Mouse (Mus musculus) spleen, adult 2 months (tissue): ENCODE data around the gene Spa17. TPM values are rescaled to one million over a fixed set of nuclear protein-coding genes. Genes with fewer than 3 reads are reported as not detected.

ENCODE experiments used
- DNase-seq, 2 experiments: peaks; one replicate each; pipeline versions ENCODE4 v3.0.0 to v3.0.0-alpha.2; 2012 to 2021; ENCODE audit warnings: low spot score in 2 of 2, low read depth in 1 of 2
- H3K27ac ChIP-seq: fragments of 200-500 bp; 2 replicates; pipeline ENCODE4 v1.5.1; 2012; ENCODE audit warnings: low read length, inconsistent platforms; ENCODE audit not compliant: insufficient read depth
- H3K27me3 ChIP-seq: fragments of 200-500 bp; 2 replicates; pipeline ENCODE4 v1.6.1; 2012; ENCODE audit warnings: mild to moderate bottlenecking, moderate library complexity, low read length, inconsistent platforms; ENCODE audit not compliant: control insufficient read depth, insufficient read depth
- H3K36me3 ChIP-seq: fragments of 200-500 bp; 2 replicates; pipeline ENCODE4 v1.6.1; 2012; ENCODE audit warnings: mild to moderate bottlenecking, low read length, inconsistent platforms; ENCODE audit not compliant: control insufficient read depth, insufficient read depth
- H3K4me1 ChIP-seq: fragments of 200-500 bp; 2 replicates; pipeline ENCODE4 v1.6.1; 2011; ENCODE audit warnings: inconsistent platforms; ENCODE audit not compliant: control insufficient read depth, insufficient read depth, insufficient read length
- H3K4me3 ChIP-seq: fragments of 200-500 bp; 2 replicates; pipeline ENCODE4 v1.5.1; 2011; ENCODE audit warnings: mild to moderate bottlenecking, inconsistent platforms; ENCODE audit not compliant: insufficient read depth, insufficient read length; ENCODE audit errors: extremely low read depth
- CTCF ChIP-seq: fragments of 200-500 bp; IDR thresholded peaks from 2 replicates; pipeline ENCODE4 v1.5.1; 2011; ENCODE audit warnings: mild to moderate bottlenecking, inconsistent platforms; ENCODE audit not compliant: insufficient read depth, insufficient read length, insufficient replicate concordance; ENCODE audit errors: extremely low read depth
- POLR2A ChIP-seq: fragments of 200-500 bp; IDR thresholded peaks from 2 replicates; pipeline ENCODE4 v1.6.1; 2011; ENCODE audit warnings: low read depth, low read length, inconsistent platforms
- WGBS: fragments of 180-500 bp; shearing (Covaris S2); methylation state at CpG from one replicate; pipeline ENCODE4 v1.1.7; 2018; 5-methylcytosine and 5-hydroxymethylcytosine counted together
- polyA plus RNA-seq: library from polyadenylated mRNA; depleted of rRNA; stranded (reverse); fragments of >200 nt; gene quantifications from 2 replicates; pipeline ENCODE4 v1.2.3, GENCODE M21; 2012

Spa17 gene
- polyA plus RNA-seq, 1 experiment, result 0.21 TPM

DNA sequence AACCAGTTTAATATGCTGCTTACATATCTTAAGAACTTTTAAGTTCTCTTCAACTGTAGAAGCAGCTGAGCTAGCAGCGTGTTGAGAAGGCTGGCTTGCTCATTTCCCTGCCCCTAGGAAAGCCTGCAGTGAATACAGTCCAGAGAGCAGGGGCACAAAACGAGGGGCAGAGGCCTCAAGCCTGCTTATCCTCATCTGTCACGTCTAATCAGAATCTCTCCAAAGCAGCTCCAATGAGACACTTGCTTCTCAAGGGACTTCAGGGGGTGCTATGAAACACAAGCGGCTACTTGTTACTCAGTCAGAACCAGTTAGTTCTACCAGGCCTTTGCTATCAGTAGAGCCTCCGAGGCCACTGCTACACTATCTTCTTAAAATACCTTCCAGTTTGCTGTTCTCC lies 40.3 kb upstream of the Spa17 start:
- peaks cover 28% of the 10 kb centered on the region for H3K36me3 ChIP-seq
- H3K4me1 ChIP-seq, result peaks cover 3% of the 10 kb centered on the region; the same call in 1 of the 2 replicates
- 93% methylated on average over 5 of the region's 5 CpGs for WGBS
- no peak for DNase-seq
- H3K4me3 ChIP-seq, result no peak overlapping the region
- no peak for TF ChIP-seq POLR2A
- TF ChIP-seq CTCF, result no peak
- H3K27ac ChIP-seq, result no peak overlapping the region
- H3K27me3 ChIP-seq, result no peaks in the 10 kb centered on the region

DNA sequence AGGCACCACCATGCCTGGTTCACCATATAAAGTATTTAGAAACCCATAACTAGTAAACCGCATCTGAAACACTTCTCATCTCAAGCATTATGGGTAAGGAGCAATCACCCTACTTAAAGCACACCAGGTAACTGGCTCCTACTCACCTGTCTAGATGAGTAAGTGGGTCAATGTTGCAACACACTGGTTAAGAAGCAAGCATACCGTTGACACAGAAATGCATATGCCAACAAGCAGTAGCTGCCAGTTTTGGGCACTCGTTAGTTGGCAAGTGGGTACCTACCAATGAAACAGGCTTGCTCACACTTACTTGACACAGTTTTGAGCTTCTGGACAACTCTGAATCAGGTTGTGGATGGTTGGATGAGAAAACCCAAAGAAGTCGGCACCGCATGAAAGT lies 37.1 kb upstream of the Spa17 start:
- 96% methylated on average over 5 of the region's 5 CpGs for WGBS
- peaks cover 38% of the 10 kb centered on the region for H3K36me3 ChIP-seq
- H3K27ac ChIP-seq, result no peak overlapping the region
- TF ChIP-seq CTCF (no peak), POLR2A (no peak)
- no peaks in the 10 kb centered on the region for H3K27me3 ChIP-seq
- no peak overlapping the region for H3K4me3 ChIP-seq
- no peaks in the 10 kb centered on the region for H3K4me1 ChIP-seq
- no peak for DNase-seq

DNA sequence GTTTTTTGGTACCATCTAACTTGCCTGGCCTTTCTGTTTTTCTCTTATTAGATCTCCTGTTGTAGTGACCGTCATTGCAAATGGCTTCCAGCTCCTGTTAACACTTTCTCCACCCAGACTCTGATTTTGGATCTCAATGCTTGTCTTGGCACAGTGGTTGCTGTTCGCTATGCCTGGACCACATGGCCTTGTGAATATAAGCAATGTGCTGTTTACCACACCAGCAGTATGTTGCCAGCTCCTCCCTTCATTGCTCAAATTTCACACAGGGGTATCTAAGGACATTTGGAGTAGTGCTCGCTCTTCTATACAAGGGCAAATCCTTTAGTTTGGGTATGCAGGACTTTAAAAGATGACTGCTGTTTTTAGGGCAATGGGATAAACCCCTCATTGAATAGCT lies 32.7 kb upstream of the Spa17 start:
- WGBS, result 91% methylated on average over 3 of the region's 3 CpGs
- Histone ChIP-seq H3K4me3 (no peak overlapping the region), H3K27ac (no peak overlapping the region), H3K4me1 (no peaks in the 10 kb centered on the region), H3K36me3 (peaks cover 25% of the 10 kb centered on the region), H3K27me3 (no peaks in the 10 kb centered on the region)
- no peak for TF ChIP-seq CTCF
- TF ChIP-seq POLR2A, result no peak
- DNase-seq, result no peak

DNA sequence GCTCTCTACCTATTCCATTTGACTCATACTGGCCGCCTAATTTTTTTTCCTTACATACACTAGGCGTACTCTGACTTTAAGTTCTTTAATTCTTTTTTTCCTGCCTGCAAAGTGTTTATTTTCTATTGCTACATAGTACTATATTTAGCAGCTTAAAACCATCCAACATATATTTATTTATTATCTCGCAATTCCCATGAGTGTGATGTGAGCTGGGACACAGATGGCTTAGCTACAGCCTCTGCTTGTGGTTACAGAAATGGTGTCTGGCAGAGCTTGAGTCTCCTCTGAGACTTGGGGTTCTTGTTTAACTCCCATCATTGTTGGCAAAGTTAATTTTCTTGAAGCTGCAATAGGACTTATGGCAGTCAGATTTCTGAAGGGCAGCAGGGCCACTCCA lies 25.2 kb upstream of the Spa17 start:
- Histone ChIP-seq H3K4me1 (no peaks in the 10 kb centered on the region), H3K36me3 (peaks cover 1% of the 10 kb centered on the region; the same call in 1 of the 2 replicates), H3K4me3 (no peak overlapping the region), H3K27ac (no peak overlapping the region), H3K27me3 (no peaks in the 10 kb centered on the region)
- DNase-seq, result no peak
- WGBS, result 90% methylated on average over 3 of the region's 3 CpGs
- TF ChIP-seq POLR2A (no peak), CTCF (no peak)

DNA sequence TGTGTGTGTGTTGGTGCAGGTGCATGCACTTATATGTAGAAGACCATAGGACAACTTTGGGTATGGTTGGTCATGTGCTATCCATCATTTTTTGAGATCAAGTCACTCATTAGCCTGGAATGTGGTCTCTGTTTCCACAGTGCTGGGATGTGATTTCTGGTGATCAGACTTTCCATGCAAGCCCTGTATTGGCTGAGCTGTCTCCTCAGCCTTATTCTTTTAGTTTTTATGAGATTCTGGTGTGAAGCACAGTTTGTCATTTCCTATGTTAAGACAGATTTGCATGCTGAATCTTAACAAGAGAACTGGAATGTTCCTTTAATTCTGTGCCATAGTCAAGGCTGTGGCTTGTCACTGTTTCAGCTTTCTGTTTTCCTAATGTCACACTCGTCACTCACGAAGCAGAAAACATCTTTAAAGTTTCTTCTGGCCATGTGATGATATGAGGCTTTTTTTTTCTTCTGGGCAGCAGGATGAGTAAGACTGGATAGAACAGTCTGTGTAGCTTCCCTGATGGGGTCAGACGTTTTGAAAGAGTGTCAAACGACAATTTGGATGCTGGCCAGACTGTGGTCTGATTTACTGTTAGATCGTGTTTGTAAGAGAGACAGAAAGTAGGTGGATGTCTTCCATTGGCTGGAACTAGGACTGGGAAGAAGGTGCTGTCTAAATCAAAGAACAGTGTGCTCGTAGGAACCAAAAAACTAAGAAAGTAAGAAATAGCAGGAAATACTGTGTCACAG lies 23.4 kb upstream of the Spa17 start:
- no peak for DNase-seq
- no peaks in the 10 kb centered on the region for H3K36me3 ChIP-seq
- H3K4me3 ChIP-seq, result no peak overlapping the region
- H3K27me3 ChIP-seq, result no peaks in the 10 kb centered on the region
- TF ChIP-seq POLR2A (no peak), CTCF (no peak)
- no peaks in the 10 kb centered on the region for H3K4me1 ChIP-seq
- H3K27ac ChIP-seq, result no peak overlapping the region
- 58% methylated on average over 6 of the region's 6 CpGs for WGBS

DNA sequence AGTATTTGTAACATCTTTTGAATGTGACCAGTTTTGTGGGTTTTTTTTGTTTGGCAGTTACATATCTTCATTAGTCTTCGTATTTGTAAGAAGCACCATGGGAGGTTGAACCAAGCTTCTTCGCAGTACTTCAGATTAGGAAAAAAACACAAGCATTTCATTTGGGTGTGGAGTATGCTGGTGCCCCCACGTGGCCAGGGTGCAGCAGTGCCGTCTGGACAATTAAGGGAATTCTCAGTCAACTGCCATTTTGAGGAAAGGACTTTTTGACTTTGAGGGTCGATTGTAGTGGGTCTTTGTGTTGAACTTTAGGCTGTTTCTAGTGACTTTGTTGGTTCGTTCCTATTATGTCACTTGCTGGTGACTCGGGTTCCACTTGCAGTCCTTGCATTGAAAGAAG lies 22.8 kb upstream of the Spa17 start:
- DNase-seq, result peak in 1 of 2 experiments; percentile 22
- TF ChIP-seq POLR2A (no peak), CTCF (peak; percentile 58; the same call in 1 of the 2 replicates)
- 27% methylated on average over 7 of the region's 7 CpGs for WGBS
- Histone ChIP-seq H3K4me3 (no peak overlapping the region), H3K27ac (no peak overlapping the region), H3K27me3 (no peaks in the 10 kb centered on the region), H3K36me3 (no peaks in the 10 kb centered on the region), H3K4me1 (no peaks in the 10 kb centered on the region)

DNA sequence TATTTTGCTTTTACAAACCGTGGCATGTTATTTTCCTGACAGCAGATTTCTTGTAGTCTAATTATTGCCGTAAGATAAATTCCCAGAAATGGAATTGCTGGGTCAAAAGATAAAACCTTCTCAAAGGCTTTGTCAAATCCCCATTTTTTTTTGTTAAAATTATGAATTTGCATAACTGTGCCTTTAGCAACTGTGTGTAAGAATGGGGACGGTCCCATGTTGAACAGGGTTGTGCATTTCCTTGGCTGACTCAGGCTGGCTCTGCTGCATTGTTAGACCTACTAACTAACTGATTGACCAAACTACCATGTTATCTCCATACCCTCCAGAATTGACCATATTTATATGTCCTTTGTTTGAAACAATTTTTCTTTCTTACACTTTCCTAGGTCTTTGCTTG lies 20.7 kb upstream of the Spa17 start:
- Histone ChIP-seq H3K27ac (no peak overlapping the region), H3K36me3 (no peaks in the 10 kb centered on the region; the same call in 1 of the 2 replicates), H3K4me1 (no peaks in the 10 kb centered on the region), H3K4me3 (no peak overlapping the region), H3K27me3 (no peaks in the 10 kb centered on the region)
- no peak for DNase-seq
- WGBS, result 88% methylated on average over 3 of the region's 3 CpGs
- no peak for TF ChIP-seq POLR2A
- TF ChIP-seq CTCF, result no peak
